Mouse (Mus musculus): ENCODE results near the gene Stpg3.

The Stpg3 gene

DNA sequence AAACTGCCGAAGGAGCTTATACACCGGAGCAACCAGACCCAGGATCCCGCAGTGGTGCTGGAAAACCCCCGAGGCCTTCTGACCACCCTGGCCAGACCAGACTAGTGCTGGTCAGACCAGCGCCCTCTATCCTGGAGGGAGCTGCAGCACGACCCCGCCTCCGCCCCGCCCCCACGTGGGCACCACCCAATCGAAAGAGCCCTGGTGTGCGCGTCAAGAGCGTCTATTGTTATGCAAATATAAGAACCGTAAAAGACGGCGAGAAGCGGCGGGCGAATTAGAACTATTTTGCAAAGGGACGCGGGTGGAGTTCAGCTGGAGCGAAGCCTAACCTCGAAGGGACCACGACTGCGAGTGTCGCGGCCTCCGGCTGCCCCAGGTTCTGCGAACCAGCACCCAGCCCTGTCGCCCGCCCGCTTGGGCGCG is 33.9 kb downstream of the Stpg3 start, which contains the start of gene Nrarp:
Gene Nrarp, plus strand, starts transcription at position 281 of the 426 bp plus-strand sequence.
- peak; percentile 57 for DNase-seq (ENCODE audit: low read depth, low spot score)

DNA sequence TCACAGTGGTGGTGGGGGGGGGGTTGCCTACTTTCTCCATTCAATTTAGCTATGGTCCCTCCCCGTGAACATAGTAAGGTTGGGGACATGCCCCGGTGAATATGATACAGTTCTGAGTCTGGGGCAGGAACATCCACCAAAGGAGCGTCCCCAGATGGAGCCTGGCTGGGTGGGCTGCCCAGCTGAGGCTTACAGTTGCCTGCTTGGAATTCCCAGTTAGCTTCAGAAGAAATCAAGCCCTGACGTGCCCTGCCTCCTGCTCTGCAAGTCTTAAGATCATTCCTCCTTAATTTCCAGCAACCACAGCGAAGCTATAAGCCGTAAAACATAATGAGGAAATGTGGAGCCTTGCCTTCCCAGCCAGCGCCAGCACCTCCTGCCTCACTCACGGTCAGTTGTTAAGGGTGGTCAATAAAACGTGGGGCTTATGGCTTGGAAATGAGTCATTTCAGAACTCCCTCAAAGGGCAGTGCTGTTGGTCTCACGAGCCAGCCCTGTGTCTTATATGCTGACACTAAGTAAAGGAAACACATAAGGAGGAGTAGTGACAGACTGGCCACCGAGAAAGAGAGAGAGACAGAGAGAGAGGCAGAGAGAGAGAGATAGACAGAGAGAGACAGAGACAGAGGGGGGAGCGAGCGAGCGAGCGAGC is 34.7 kb downstream of the Stpg3 start:
- no peak for DNase-seq (ENCODE audit: low read depth, low spot score)

DNA sequence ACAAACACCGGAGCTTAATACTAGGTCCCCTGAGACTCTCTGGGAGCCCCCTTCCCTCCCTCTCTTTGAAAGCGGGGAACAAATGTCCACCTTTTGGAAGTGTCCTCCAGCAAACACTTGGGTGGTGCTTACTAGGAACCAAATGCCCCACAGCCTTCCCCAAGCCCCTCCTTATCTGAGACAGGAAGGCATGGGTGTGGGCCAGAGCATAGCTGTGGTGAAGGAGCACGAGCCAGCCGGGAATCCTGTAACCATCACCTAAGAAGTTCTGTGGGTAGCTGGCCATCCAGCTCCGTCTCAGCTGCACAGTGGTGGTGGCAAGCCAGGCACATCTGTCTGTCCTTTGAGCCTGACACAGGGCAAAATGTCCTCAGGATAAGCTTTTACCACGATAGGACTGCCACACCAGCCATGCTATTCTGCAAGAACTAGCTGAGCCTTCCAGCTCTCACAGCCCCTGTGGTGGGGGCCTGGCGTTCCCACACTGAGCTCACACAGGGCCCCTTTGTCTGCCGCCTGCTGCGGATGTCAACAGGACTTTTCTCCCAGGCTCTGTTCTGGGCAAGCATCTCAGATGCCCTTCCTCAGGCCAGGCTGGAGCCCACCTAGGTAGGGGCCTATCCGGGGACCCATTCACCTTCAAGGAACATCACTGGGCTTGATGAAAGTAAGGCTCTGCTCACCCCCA is 36.0 kb downstream of the Stpg3 start:
- no peak for DNase-seq (ENCODE audit: low read depth, low spot score)

DNA sequence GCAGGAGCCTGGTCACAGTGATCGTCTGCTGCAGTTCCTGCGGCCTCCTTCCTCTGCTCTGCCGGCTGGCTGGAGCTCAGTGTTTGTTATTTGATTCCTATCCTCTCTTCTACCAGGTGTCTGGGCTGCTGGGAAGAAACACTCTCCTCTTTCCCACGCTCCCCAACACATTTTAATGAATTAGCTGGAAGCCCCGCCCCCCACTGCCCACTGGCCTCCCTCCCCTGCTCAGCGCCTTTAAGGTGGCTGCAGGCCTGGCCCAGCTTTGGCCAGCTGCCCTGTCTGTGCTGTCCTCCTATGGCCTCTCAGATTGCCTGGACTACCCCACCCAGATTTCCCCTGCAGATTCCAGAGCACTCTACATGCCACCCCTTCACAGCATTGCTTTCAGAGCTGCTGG is 36.8 kb downstream of the Stpg3 start:
- no peak for DNase-seq (ENCODE audit: low read depth, low spot score)

DNA sequence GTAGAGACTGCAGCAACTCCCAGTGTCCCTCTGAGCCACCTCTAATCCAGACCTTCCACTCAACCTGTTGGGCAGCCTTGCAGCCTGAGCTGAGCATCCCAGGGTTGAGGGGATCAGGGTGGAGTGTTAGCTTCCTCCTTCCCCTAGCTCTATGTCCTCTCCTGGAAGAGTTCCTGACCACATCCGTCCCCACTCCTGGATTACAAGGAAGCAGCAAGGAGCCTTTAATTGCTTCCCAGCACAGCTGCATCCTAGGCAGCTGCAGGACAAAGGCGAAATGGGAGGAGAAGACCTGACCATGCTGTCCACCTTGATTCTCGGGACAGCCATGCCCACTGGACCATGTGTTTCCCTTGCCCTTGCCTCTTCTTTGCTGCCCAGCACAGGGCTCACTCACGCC is 37.4 kb downstream of the Stpg3 start:
- DNase-seq (ENCODE audit: low read depth, low spot score) = no peak

DNA sequence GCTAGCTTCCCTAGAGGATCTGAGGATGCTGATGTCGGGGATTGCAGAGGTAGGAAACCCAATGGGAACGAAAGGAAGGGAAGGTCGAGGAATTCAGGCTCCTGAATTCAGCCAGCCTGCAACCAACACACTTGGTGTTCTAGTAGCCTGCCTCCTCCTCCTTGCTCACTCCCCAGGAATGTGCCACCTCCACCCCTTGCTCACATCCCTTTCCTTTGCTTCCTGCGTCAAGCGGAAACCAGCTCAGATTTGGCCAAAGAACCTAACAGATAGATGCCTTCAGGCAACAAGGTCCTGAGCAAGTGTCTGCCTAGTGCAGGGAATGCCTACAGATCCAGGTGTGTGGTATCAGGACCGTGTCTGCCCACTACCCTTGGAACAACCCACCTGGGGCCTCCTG is 37.9 kb downstream of the Stpg3 start:
- DNase-seq (ENCODE audit: low read depth, low spot score) = no peak

DNA sequence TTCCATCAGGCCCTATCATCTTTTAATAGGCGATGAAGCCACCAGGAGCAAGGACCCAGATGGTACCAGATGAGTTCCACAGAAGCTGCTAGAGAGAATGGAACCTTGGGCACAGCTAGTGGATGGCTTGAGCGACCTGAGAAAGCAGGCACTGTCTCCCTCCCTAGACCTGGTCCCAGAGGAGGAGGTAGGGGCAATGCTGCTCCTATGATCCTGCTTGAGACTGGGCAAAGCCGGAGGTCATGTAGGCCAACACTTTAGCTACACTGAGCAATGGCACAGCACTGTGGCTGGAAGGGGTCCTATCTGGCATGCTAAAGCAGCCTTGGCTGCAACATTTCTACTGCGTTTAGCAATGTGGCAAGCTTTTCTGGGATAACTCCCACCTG is 38.8 kb downstream of the Stpg3 start:
- DNase-seq (ENCODE audit: low read depth, low spot score) = no peak

DNA sequence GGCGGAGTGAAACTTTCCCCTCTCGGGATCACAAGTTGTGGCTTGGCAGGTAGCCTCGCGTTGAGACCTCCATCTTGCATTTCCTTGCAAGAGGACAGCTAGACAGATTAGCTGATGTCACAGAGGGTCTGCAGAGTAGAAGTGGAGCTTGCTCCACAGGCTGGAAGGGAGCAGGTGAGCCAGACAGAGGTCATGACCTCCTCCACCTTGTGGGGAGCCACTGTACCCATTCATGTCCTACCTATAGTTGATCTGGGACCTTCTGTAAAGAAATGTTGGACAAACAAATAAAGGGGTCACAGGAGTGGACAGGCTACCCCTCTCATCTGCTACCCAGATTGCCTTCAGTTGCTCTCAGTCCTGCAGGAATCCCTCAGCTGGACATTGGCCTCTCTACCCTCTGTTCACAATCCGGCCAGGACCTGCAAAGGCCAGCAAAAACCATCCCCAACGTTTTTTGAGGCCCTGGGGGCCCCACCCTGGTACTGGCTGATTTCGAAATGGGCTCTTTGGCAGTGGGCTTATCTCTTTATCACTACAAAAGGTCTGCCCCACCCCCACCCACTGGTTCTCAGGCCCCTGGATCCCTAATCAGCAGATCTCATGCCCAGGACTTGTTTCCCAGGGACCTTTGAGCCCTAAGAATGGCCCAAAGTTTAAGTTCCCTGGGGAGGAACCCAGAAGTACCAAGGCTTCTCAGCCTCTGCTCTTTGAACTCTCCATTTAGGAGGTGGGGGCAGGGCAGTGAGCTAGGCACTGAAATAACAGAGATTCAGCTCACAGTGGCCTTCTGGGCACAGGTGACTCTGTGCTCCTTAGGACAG is 39.4 kb downstream of the Stpg3 start:
- no peak for DNase-seq (ENCODE audit: low read depth, low spot score)

DNA sequence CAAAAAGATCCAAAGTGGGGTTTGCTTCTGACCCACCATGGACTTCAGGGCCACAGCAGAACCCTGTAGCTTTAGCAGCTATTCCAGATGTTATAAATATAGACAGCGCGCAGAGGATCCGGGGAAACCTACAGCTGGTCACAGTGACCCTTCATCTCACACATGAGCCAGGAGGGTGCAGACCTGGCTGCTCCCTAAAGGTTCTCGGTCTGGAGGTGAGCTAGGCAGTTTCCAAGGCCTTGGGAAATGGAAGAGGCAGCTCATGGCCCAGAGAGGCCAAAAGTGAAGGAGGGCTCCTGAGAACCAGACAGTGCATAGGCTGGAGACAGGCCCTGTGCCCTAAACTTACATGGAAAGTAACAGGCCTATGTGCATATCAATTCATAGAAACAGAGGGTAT is 40.6 kb downstream of the Stpg3 start:
- DNase-seq (ENCODE audit: low read depth, low spot score) = no peak

DNA sequence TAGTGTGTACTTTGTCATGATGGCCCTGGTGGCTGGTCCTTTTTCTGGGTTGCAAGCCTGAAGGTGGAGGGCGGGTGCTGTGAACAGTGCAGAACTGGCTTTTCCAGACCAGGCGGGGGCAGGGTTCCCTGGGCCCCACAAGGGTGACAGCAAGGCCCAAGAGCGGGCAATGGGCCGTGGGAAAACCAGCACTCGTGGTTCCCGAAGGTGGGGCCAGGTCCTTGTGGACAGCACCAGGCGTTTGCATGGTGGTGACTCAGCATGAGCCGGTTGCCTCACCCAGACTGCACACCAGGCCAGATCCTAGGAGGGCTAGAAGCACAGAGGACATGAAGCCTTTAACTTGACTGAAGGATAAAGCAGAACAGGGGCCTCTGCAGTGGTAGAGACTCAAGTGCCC is 41.8 kb downstream of the Stpg3 start:
- no peak for DNase-seq (ENCODE audit: low read depth, low spot score)

DNA sequence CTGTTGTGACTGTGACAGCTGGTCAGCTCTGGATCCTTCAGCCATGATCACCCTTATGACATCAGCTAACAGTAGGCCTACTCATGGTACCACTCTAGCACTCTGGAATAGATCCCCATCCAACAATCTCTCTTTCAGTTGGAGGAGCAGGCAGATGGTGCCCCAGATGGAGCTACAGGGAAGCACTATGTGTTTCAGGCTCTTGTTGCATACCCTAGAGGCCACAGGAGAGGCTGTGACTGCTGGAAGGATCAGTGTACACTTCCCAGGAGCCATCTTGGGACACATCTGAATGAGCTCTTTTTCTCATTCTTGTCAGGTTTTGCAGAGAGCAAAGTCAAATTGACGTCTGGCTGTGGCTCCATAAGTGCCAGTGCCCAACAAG is 42.7 kb downstream of the Stpg3 start:
- DNase-seq (ENCODE audit: low read depth, low spot score) = no peak

DNA sequence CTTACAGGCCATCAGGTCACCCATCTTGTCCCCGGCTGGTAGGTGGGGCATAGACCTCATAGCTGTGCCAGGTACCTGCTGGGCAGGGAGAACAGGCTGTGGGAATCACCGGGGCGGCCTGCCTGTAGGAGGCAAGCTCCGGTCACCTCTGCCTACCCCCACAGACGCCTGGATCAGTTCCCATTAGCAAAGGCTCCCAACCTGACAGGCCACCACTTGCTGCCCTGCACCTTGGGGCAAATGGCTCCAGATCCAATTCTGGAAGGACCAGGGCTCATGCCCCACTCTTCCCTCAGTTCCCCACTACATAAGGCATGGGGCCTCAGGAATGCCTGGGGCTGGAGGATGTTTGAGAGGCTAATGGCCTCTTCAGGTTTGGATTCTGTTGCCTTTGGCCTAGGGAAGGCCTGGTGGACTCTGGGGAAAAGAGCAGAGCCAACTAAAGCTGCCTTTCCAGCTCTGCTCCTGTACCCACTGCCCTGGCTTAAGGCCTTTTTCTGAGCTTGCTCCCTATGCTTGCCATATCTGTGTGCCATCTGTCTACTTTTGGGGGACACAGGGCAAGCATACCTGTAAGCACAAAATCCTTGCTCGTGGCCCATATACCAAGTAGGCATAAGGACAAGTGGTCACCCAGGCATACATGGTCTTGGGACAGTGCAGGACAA is 43.2 kb downstream of the Stpg3 start:
- no peak for DNase-seq (ENCODE audit: low read depth, low spot score)

DNA sequence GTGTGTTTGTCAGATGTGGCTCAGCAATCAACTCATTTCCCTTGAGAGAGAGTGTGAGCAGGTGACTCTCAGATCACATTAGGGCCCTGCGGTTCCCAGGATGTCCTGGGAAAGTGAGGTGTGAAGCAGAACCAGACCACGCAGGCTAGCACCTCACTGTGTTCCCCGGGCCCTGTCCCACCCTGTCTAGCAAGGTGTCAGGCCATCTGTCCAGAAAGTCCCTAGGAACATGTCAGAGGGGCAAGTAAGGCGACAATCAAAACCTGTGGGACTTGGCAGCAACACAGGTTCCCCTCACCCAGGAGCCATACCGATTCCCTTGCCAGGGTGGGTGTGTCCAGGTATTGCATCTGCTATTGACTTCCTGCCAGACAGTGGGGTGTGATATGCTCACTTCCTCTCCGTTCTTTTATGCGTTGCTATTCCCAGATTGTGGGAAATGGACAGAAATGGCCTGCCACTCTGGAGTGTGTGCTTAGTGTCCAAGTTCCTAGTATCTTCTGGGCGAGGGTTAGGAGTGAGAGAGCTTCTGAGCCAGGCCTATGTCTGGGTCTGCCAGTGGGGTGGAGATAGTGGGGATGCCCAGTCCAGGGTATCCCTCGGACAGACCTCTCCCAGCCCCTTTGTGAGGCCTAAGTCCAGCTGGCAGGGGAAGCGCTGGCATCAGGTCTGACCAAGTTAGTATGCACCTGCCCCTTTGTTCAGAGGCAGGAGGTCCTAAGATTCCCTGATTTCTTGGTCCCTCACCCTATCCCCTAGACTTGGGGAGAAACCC is 43.9 kb downstream of the Stpg3 start:
- no peak for DNase-seq (ENCODE audit: low read depth, low spot score)

DNA sequence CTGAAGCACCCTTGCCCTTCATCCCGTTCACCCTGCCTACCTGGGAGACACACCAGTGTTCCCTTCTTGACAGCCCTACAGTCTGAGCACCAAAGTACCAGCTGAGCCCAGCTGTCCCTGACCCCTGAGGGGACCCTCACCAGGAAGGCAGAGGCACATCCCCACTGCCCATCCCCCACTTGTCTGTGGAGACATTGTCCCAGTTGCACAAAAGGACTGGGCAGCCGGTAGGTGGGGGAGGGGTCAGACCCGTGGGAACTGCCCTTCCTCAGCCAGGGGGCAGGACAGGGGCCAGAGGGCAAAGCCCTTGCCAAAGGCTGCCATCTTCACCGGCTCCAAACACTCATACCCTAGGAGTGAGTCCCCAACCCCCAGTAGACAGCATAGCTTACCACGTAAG is 44.7 kb downstream of the Stpg3 start:
- DNase-seq (ENCODE audit: low read depth, low spot score) = no peak

DNA sequence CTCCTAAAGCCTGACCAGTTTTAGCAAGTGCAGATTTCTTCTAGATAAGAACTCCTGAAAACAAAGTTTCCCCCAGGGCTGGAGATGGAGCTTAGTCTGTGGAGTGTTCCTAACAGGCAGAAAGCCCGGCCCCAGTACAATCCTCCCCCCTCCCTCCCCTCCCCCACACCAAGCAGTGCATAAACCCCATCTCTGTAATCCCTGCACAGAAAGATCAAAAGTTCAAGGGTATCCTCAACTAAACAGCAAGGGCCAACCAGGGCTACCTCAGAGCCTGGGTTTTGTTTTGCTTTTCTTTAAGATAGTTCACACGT is 45.8 kb downstream of the Stpg3 start:
- no peak for DNase-seq (ENCODE audit: low read depth, low spot score)

DNA sequence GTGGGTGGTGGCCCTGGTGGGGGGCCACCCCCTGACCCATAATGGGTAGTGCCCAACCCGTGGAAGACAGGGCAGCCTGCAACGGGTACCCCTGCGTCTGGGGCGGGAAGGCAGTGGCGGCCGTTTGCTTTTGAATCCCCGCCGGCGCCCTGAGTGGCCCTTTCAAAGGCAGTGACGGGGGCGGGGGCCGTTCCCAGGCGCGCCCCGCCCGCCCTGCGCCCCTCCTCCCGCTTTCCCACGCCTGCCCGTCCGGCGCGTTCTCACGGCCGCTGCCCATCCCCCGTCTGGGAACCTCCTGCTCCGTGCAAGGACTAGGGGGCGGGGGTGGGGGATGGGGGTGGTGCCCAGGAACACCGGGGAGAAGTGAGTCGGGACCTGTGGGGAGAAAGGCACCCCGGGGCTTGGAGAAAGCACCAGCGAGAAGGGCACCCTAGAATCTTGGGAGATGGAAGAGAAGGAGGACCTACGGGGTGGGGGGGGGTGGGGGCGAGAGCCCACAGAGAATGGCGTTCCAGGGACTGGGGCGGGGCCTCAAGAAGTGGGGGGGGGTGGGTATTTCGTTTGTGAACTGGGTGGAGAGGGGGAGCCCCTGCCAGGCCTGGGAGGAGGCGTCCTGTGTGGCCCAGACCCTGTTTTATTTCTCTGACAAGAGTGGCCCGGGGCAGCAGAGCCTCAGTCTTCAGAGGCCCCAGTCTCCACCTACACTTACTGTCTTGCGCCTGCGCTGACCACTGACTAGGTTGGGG is 46.3 kb downstream of the Stpg3 start:
- DNase-seq (ENCODE audit: low read depth, low spot score) = no peak

DNA sequence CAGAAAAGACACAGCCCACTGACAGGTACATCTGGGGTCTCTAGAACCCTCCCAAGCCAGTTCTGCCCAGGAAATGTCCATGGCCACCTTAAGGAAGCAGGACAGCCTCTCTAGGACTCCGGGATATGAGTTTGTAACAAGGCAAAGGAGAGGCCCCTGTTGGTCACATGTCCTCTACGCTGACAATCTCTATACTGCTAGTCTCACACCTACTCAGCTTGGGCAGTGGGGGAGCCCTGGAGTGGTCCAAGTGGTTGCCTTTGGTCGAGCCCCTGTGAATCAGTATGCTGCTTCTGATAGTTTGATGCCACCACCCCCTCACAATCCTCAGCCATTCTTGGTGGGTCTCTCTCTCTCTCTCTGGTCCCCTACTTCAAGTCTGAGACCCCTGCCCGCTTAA is 47.0 kb downstream of the Stpg3 start:
- DNase-seq (ENCODE audit: low read depth, low spot score) = no peak
